Mouse (Mus musculus) midbrain, embryonic 13.5 days (tissue): ENCODE data around the gene Xkr7. TPM values are rescaled to one million over a fixed set of nuclear protein-coding genes. Genes with fewer than 3 reads are reported as not detected.

Experiments used
- ATAC-seq: fragments of 200-750 bp; cut with Nextera tagmentation; 2 replicates; pipeline ENCODE4 v1.8.0; 2017; ENCODE audit warnings: mild to moderate bottlenecking, moderate TSS enrichment, moderate library complexity
- H3K27ac ChIP-seq: fragments of 300-500 bp; sonication (generic); 2 replicates; pipeline ENCODE4 v1.5.1; 2015; ENCODE audit warnings: inconsistent platforms, mild to moderate bottlenecking, moderate library complexity
- H3K27me3 ChIP-seq: fragments of 300-500 bp; sonication (generic); 2 replicates; pipeline ENCODE4 v1.6.1; 2015; ENCODE audit warnings: mild to moderate bottlenecking, inconsistent platforms
- H3K36me3 ChIP-seq: fragments of 300-500 bp; sonication (generic); 2 replicates; pipeline ENCODE4 v1.6.1; 2015; ENCODE audit warnings: mild to moderate bottlenecking, inconsistent platforms
- H3K4me1 ChIP-seq: fragments of 300-500 bp; sonication (generic); replicated peaks from 2 replicates; pipeline ENCODE4 v1.6.1; 2015; ENCODE audit warnings: inconsistent platforms
- H3K4me2 ChIP-seq: fragments of 300-500 bp; sonication (generic); replicated peaks from 2 replicates; pipeline ENCODE4 v1.6.1; 2015; ENCODE audit warnings: moderate library complexity, mild to moderate bottlenecking, inconsistent platforms
- H3K4me3 ChIP-seq: fragments of 300-500 bp; sonication (generic); replicated peaks from 2 replicates; pipeline ENCODE4 v1.5.1; 2015; ENCODE audit warnings: mild to moderate bottlenecking, inconsistent platforms
- H3K9ac ChIP-seq: fragments of 300-500 bp; sonication (generic); replicated peaks from 2 replicates; pipeline ENCODE4 v1.6.1; 2015; ENCODE audit warnings: mild to moderate bottlenecking, inconsistent platforms
- H3K9me3 ChIP-seq: fragments of 300-500 bp; sonication (generic); 2 replicates; pipeline ENCODE4 v1.6.1; 2016; ENCODE audit warnings: mild to moderate bottlenecking, inconsistent platforms
- WGBS: fragments of 180-500 bp; shearing (Covaris S2); methylation state at CpG from one replicate; pipeline ENCODE4 v1.1.7; 2015; 5-methylcytosine and 5-hydroxymethylcytosine counted together
- polyA plus RNA-seq: library from polyadenylated mRNA; unstranded; fragments of >200 nt; fragmentation: Nextera tagmentation; extraction: Ambion mirVana; gene quantifications from 2 replicates; pipeline ENCODE4 v1.2.1, GENCODE M21; 2015

Xkr7 gene
- polyA plus RNA-seq, 1 experiment from 2014 or later, result 2.0 TPM

- 89% methylated on average over 7 of the region's 7 CpGs for whole genome bisulfite sequencing
- no peak for ATAC-seq
- Histone ChIP-seq H3K4me2 (no peak overlapping the region), H3K9me3 (no peaks in the 10 kb centered on the region), H3K36me3 (peaks cover 16% of the 10 kb centered on the region), H3K4me1 (0 out of 2 replicates have a peak, but pooled peaks cover 7% of the 10 kb centered on the region), H3K9ac (no peak overlapping the region), H3K27ac (no peak overlapping the region), H3K27me3 (no peaks in the 10 kb centered on the region), H3K4me3 (no peak overlapping the region)
Measured at GRCm38 (mm10) chr2:153060216-153060615, 28.6 kb downstream of the Xkr7 start.

GRCm38 (mm10) chr2:153063394-153063793, 31.7 kb downstream of the Xkr7 start:
- Histone ChIP-seq H3K9ac (no peak overlapping the region; the same call in 1 of the 2 replicates), H3K4me2 (0 out of 2 replicates have a peak overlapping the region, but pooled peaks have one; percentile 1), H3K27ac (peak overlapping the region; percentile 10; the same call in 1 of the 2 replicates), H3K36me3 (peaks cover 4% of the 10 kb centered on the region; the same call in 1 of the 2 replicates), H3K27me3 (peaks cover 7% of the 10 kb centered on the region; the same call in 1 of the 2 replicates), H3K4me3 (no peak overlapping the region), H3K9me3 (no peaks in the 10 kb centered on the region), H3K4me1 (0 out of 2 replicates have a peak, but pooled peaks cover 7% of the 10 kb centered on the region)
- WGBS, result 62% methylated on average over 3 of the region's 3 CpGs
- no peak for ATAC-seq

GRCm38 (mm10) chr2:153064190-153064970, 32.7 kb downstream of the Xkr7 start:
- no peak overlapping the region for H3K4me3 ChIP-seq
- H3K4me1 ChIP-seq, result 0 out of 2 replicates have a peak, but pooled peaks cover 7% of the 10 kb centered on the region
- no peak overlapping the region for H3K27ac ChIP-seq
- H3K4me2 ChIP-seq, result no peak overlapping the region
- H3K27me3 ChIP-seq, result peaks cover 14% of the 10 kb centered on the region
- ATAC-seq, result no peak
- 72% methylated on average over 9 of the region's 9 CpGs for WGBS
- no peak overlapping the region for H3K9ac ChIP-seq
- H3K36me3 ChIP-seq, result peaks cover 4% of the 10 kb centered on the region; the same call in 1 of the 2 replicates
- no peaks in the 10 kb centered on the region for H3K9me3 ChIP-seq

GRCm38 (mm10) chr2:153065747-153066508, 34.3 kb downstream of the Xkr7 start, which contains the start of gene Ccm2l:
Gene Ccm2l (plus strand): TSS chr2:153065955.
- 0 out of 2 replicates have a peak, but pooled peaks cover 7% of the 10 kb centered on the region for H3K4me1 ChIP-seq
- ATAC-seq, result no peak
- H3K27me3 ChIP-seq, result peaks cover 29% of the 10 kb centered on the region
- H3K9me3 ChIP-seq, result no peaks in the 10 kb centered on the region
- H3K4me2 ChIP-seq, result no peak within 1 kb of the TSS
- no peak within 1 kb of the TSS for H3K9ac ChIP-seq
- no peak within 1 kb of the TSS for H3K4me3 ChIP-seq
- no peaks in the 10 kb centered on the region for H3K36me3 ChIP-seq
- no peak within 1 kb of the TSS for H3K27ac ChIP-seq
- WGBS, result 63% methylated on average over 12 of the region's 12 CpGs

- Histone ChIP-seq H3K27ac (no peak overlapping the region), H3K4me2 (no peak overlapping the region), H3K4me3 (no peak overlapping the region), H3K27me3 (peaks cover 40% of the 10 kb centered on the region), H3K9me3 (no peaks in the 10 kb centered on the region), H3K36me3 (no peaks in the 10 kb centered on the region), H3K9ac (no peak overlapping the region), H3K4me1 (peaks cover 14% of the 10 kb centered on the region)
- ATAC-seq, result no peak
- 58% methylated on average over 6 of the region's 6 CpGs for WGBS
Measured at GRCm38 (mm10) chr2:153066991-153067390, 35.3 kb downstream of the Xkr7 start.

- Histone ChIP-seq H3K27me3 (peaks cover 67% of the 10 kb centered on the region), H3K36me3 (no peaks in the 10 kb centered on the region), H3K9me3 (no peaks in the 10 kb centered on the region), H3K9ac (no peak overlapping the region), H3K4me3 (no peak overlapping the region; the same call in 1 of the 2 replicates), H3K4me2 (0 out of 2 replicates have a peak overlapping the region, but pooled peaks have one; percentile 3), H3K4me1 (peaks cover 10% of the 10 kb centered on the region), H3K27ac (no peak overlapping the region)
- ATAC-seq, result no peak; the same call in 1 of the 2 replicates
- WGBS, result 5% methylated on average over 23 of the region's 23 CpGs
Measured at GRCm38 (mm10) chr2:153070762-153071490, 39.3 kb downstream of the Xkr7 start.

GRCm38 (mm10) chr2:153071491-153072184, 40.0 kb downstream of the Xkr7 start:
- peak overlapping the region; percentile 38 for H3K4me3 ChIP-seq
- peak; percentile 71 for ATAC-seq
- peak overlapping the region; percentile 62 for H3K9ac ChIP-seq
- peak overlapping the region; percentile 61 for H3K4me2 ChIP-seq
- H3K9me3 ChIP-seq, result no peaks in the 10 kb centered on the region
- H3K27me3 ChIP-seq, result peaks cover 67% of the 10 kb centered on the region
- H3K4me1 ChIP-seq, result peaks cover 10% of the 10 kb centered on the region
- H3K27ac ChIP-seq, result no peak overlapping the region
- H3K36me3 ChIP-seq, result no peaks in the 10 kb centered on the region
- WGBS, result 3% methylated on average over 67 of the region's 67 CpGs

GRCm38 (mm10) chr2:153074651-153075050, 43.0 kb downstream of the Xkr7 start:
- Histone ChIP-seq H3K27ac (no peak overlapping the region), H3K9me3 (no peaks in the 10 kb centered on the region), H3K4me1 (peaks cover 10% of the 10 kb centered on the region), H3K4me2 (no peak overlapping the region), H3K36me3 (no peaks in the 10 kb centered on the region), H3K27me3 (peaks cover 50% of the 10 kb centered on the region), H3K4me3 (no peak overlapping the region), H3K9ac (no peak overlapping the region)
- ATAC-seq, result no peak
- 90% methylated on average over 10 of the region's 10 CpGs for WGBS

GRCm38 (mm10) chr2:153075961-153076360, 44.3 kb downstream of the Xkr7 start:
- no peak overlapping the region for H3K4me2 ChIP-seq
- no peak overlapping the region for H3K9ac ChIP-seq
- no peaks in the 10 kb centered on the region for H3K9me3 ChIP-seq
- no peak overlapping the region for H3K4me3 ChIP-seq
- H3K4me1 ChIP-seq, result peaks cover 10% of the 10 kb centered on the region
- WGBS, result 54% methylated on average over 2 of the region's 2 CpGs
- H3K27ac ChIP-seq, result no peak overlapping the region
- no peak for ATAC-seq
- H3K27me3 ChIP-seq, result peaks cover 37% of the 10 kb centered on the region
- H3K36me3 ChIP-seq, result no peaks in the 10 kb centered on the region

- no peaks in the 10 kb centered on the region for H3K36me3 ChIP-seq
- H3K4me2 ChIP-seq, result no peak overlapping the region
- H3K4me3 ChIP-seq, result no peak overlapping the region
- WGBS, result 32% methylated on average over 32 of the region's 32 CpGs
- no peaks in the 10 kb centered on the region for H3K9me3 ChIP-seq
- no peak for ATAC-seq
- no peaks in the 10 kb centered on the region for H3K4me1 ChIP-seq
- no peak overlapping the region for H3K9ac ChIP-seq
- no peaks in the 10 kb centered on the region; the same call in 1 of the 2 replicates for H3K27me3 ChIP-seq
- H3K27ac ChIP-seq, result no peak overlapping the region
Measured at GRCm38 (mm10) chr2:153080841-153081523, 49.3 kb downstream of the Xkr7 start.
